Mouse (Mus musculus): ENCODE measurements around the gene Lgals12. TPM values are rescaled to one million over a fixed set of nuclear protein-coding genes. Genes with fewer than 3 reads are reported as not detected.

Gene Lgals12
- total RNA-seq, 2 experiments from 2014 or later, result 18.9 to 67.5 TPM

GRCm38 (mm10) chr19:7585764-7586163 is 21.2 kb downstream of the Lgals12 start:
- DNase-seq (ENCODE audit: low spot score in 2 of 2), result no peak

GRCm38 (mm10) chr19:7585279-7585678 is 21.7 kb downstream of the Lgals12 start:
- DNase-seq (ENCODE audit: low spot score in 2 of 2), result peak in 1 of 2 experiments; percentile 16

GRCm38 (mm10) chr19:7583599-7583998 is 23.4 kb downstream of the Lgals12 start:
- no peak for DNase-seq (ENCODE audit: low spot score in 2 of 2)

GRCm38 (mm10) chr19:7583101-7583500 is 23.9 kb downstream of the Lgals12 start:
- DNase-seq (ENCODE audit: low spot score in 2 of 2), result no peak

- no peak for DNase-seq (ENCODE audit: low spot score in 2 of 2)
These were observed 26.0 kb downstream of the Lgals12 start for GRCm38 (mm10) chr19:7581042-7581441.

GRCm38 (mm10) chr19:7577710-7578109 is 29.3 kb downstream of the Lgals12 start:
- no peak for DNase-seq (ENCODE audit: low spot score in 2 of 2)

GRCm38 (mm10) chr19:7576180-7576579 is 30.8 kb downstream of the Lgals12 start:
- no peak for DNase-seq (ENCODE audit: low spot score in 2 of 2)

- no peak for DNase-seq (ENCODE audit: low spot score in 2 of 2)
These were observed 37.3 kb downstream of the Lgals12 start for GRCm38 (mm10) chr19:7569650-7570049.

GRCm38 (mm10) chr19:7568364-7568763 is 38.6 kb downstream of the Lgals12 start:
- no peak for DNase-seq (ENCODE audit: low spot score in 2 of 2)

GRCm38 (mm10) chr19:7566826-7567225 is 40.2 kb downstream of the Lgals12 start:
- no peak for DNase-seq (ENCODE audit: low spot score in 2 of 2)

GRCm38 (mm10) chr19:7564457-7564856 is 42.5 kb downstream of the Lgals12 start:
- no peak for DNase-seq (ENCODE audit: low spot score in 2 of 2)

GRCm38 (mm10) chr19:7563676-7564075 is 43.3 kb downstream of the Lgals12 start:
- DNase-seq (ENCODE audit: low spot score in 2 of 2), result no peak

- DNase-seq (ENCODE audit: low spot score in 2 of 2), result no peak
These were observed 44.3 kb downstream of the Lgals12 start for GRCm38 (mm10) chr19:7562601-7563129.

GRCm38 (mm10) chr19:7561456-7561855 is 45.5 kb downstream of the Lgals12 start:
- no peak for DNase-seq (ENCODE audit: low spot score in 2 of 2)

- no peak for DNase-seq (ENCODE audit: low spot score in 2 of 2)
These were observed 47.0 kb downstream of the Lgals12 start for GRCm38 (mm10) chr19:7559986-7560385.

GRCm38 (mm10) chr19:7558675-7559074 is 48.3 kb downstream of the Lgals12 start:
- no peak for DNase-seq (ENCODE audit: low spot score in 2 of 2)

- no peak for DNase-seq (ENCODE audit: low spot score in 2 of 2)
These were observed 49.1 kb downstream of the Lgals12 start for GRCm38 (mm10) chr19:7557844-7558243.

GRCm38 (mm10) chr19:7557328-7557822 is 49.6 kb downstream of the Lgals12 start, which contains the start of gene Pla2g16:
Gene Pla2g16 (plus strand): TSS chr19:7557459.
- DNase-seq (ENCODE audit: low spot score in 2 of 2), result peak; percentile 66 to 70

- DNase-seq (ENCODE audit: low spot score in 2 of 2), result no peak
These were observed 50.4 kb downstream of the Lgals12 start for GRCm38 (mm10) chr19:7556641-7557040.

GRCm38 (mm10) chr19:7554881-7555280 is 52.1 kb downstream of the Lgals12 start:
- DNase-seq (ENCODE audit: low spot score in 2 of 2), result no peak

- DNase-seq (ENCODE audit: low spot score in 2 of 2), result no peak
These were observed 53.6 kb downstream of the Lgals12 start for GRCm38 (mm10) chr19:7553441-7553840.

GRCm38 (mm10) chr19:7552301-7552673 is 54.7 kb downstream of the Lgals12 start:
- no peak for DNase-seq (ENCODE audit: low spot score in 2 of 2)

GRCm38 (mm10) chr19:7551550-7552300 is 55.3 kb downstream of the Lgals12 start:
- no peak for DNase-seq (ENCODE audit: low spot score in 2 of 2)

All from adrenal gland, adult 18-20 months (tissue).